Mouse (Mus musculus) liver, adult 2 months (tissue): ENCODE results near the gene Prss33. TPM values are rescaled to one million over a fixed set of nuclear protein-coding genes. Genes with fewer than 3 reads are reported as not detected.

ENCODE experiments used
- DNase-seq: peaks from one replicate; pipeline ENCODE4 v3.0.0-alpha.2; 2011; ENCODE audit warnings: low read depth, low spot score; ENCODE audit errors: extremely low read depth
- H3K27ac ChIP-seq: fragments of 200-500 bp; replicated peaks from 2 replicates; pipeline ENCODE4 v1.5.1; 2012; ENCODE audit warnings: low read depth, mild to moderate bottlenecking, control low read depth, inconsistent platforms, low read length; ENCODE audit not compliant: insufficient read depth
- H3K27me3 ChIP-seq: fragments of 200-500 bp; 2 replicates; pipeline ENCODE4 v1.6.1; 2012; ENCODE audit warnings: mild to moderate bottlenecking, moderate library complexity, low read length, inconsistent platforms; ENCODE audit not compliant: control insufficient read depth, insufficient read depth
- H3K36me3 ChIP-seq: fragments of 200-500 bp; 2 replicates; pipeline ENCODE4 v1.6.1; 2012; ENCODE audit warnings: low read length, inconsistent platforms; ENCODE audit not compliant: control insufficient read depth, insufficient read depth
- H3K4me1 ChIP-seq: fragments of 200-500 bp; 2 replicates; pipeline ENCODE4 v1.6.1; 2011; ENCODE audit warnings: low read length; ENCODE audit not compliant: control insufficient read depth, insufficient read depth
- H3K4me3 ChIP-seq: fragments of 200-500 bp; 2 replicates; pipeline ENCODE4 v1.5.1; 2011; ENCODE audit warnings: low read depth, mild to moderate bottlenecking, control low read depth, low read length, moderate library complexity; ENCODE audit not compliant: insufficient read depth
- H3K79me2 ChIP-seq: fragments of 200-500 bp; 2 replicates; pipeline ENCODE4 v1.6.1; 2012; ENCODE audit warnings: inconsistent platforms, mild to moderate bottlenecking, low read length, moderate library complexity; ENCODE audit not compliant: control insufficient read depth, insufficient read depth
- H3K9ac ChIP-seq: fragments of 200-500 bp; 2 replicates; pipeline ENCODE4 v1.6.1; 2012; ENCODE audit warnings: low read depth, mild to moderate bottlenecking, control low read depth, inconsistent platforms, low read length
- CTCF ChIP-seq: fragments of 200-500 bp; IDR thresholded peaks from 2 replicates; pipeline ENCODE4 v1.5.1; 2011; ENCODE audit warnings: low read depth, low read length, control low read depth
- POLR2A ChIP-seq: fragments of 200-500 bp; IDR thresholded peaks from 2 replicates; pipeline ENCODE4 v1.6.1; 2011; ENCODE audit warnings: low read length, control low read depth; ENCODE audit not compliant: insufficient read depth; ENCODE audit errors: extremely low read depth
- WGBS: fragments of 180-500 bp; shearing (Covaris S2); methylation state at CpG from one replicate; pipeline ENCODE4 v1.1.7; 2018; 5-methylcytosine and 5-hydroxymethylcytosine counted together
- polyA plus RNA-seq: library from polyadenylated mRNA; depleted of rRNA; stranded (reverse); fragments of >200 nt; gene quantifications from 2 replicates; pipeline ENCODE4 v1.2.3, GENCODE M21; 2012
- total RNA-seq: library from RNA; depleted of rRNA; stranded (reverse); fragments of >200 nt; gene quantifications from 2 replicates; pipeline ENCODE4 v1.2.3, GENCODE M21; 2014

Gene Prss33
- total and polyA plus RNA-seq, 2 experiments, result not detected

DNA sequence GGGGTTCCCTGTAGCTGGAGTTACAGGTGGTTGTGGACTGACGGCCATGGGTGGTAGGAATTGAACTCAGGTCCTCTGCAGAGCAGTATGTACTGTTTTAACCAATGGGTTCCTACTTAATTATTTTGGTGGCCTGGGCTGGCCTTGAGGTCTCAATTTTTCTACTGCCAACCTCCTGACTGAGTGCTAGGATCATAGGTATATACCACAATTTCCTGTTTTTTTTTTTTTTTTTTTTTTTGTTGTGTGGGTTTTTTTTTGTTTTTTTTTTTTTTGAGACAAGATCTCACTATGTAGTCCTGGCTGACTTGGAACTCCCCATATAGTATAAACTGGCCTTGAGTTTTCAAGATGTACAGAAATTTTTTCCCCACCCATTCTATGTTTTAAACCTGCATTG, 4.7 kb downstream of the Prss33 start:
- H3K27me3 ChIP-seq, result peaks cover 3% of the 10 kb centered on the region; the same call in 1 of the 2 replicates
- H3K4me1 ChIP-seq, result peaks cover 8% of the 10 kb centered on the region; the same call in 1 of the 2 replicates
- 100% methylated on average over 1 of the region's 1 CpGs for WGBS
- no peak overlapping the region for H3K27ac ChIP-seq
- no peak overlapping the region for H3K9ac ChIP-seq
- DNase-seq, result no peak
- H3K36me3 ChIP-seq, result peaks cover 4% of the 10 kb centered on the region
- peaks cover 3% of the 10 kb centered on the region; the same call in 1 of the 2 replicates for H3K79me2 ChIP-seq
- H3K4me3 ChIP-seq, result no peak overlapping the region
- TF ChIP-seq CTCF, result no peak

DNA sequence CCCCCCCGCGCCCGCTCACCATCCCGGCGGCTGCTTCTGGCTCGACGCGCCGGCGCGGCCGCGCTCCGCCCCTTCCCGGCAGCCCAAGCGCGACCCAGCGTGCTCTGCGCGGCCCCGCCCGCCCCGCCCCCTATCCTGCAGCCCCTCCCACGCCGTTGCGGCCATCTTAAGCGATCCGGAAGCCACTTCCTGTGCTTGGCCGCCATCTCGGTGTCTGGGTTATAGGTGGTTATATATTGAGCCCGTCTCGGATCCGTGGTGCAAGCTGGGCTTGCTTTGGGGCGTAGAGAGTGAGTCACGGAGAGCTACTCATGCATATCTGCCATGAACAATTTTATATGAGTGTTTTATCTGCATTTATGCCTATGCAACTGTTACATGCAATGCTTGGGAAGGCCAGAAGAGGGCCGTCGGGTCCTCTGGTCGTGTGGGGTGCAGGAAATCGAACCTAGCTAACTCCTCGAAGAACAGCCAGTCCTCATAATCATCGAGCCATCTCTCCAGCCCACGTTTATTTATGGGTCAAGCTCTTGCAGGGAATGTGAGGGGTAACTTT, 6.7 kb downstream of the Prss33 start, which contains the start of gene Elob:
Gene Elob, minus strand, starts transcription at position 73 of the 556 bp plus-strand sequence.
- no peak for TF ChIP-seq POLR2A
- peak; percentile 78 for TF ChIP-seq CTCF
- H3K27ac ChIP-seq, result peak within 1 kb of the TSS; percentile 73
- peaks cover 8% of the 10 kb centered on the region; the same call in 1 of the 2 replicates for H3K4me1 ChIP-seq
- peaks cover 3% of the 10 kb centered on the region; the same call in 1 of the 2 replicates for H3K79me2 ChIP-seq
- H3K4me3 ChIP-seq, result peak within 1 kb of the TSS; percentile 71
- peaks cover 22% of the 10 kb centered on the region for H3K36me3 ChIP-seq
- DNase-seq, result peak; percentile 69
- under 1% methylated on average over 18 of the region's 42 CpGs for WGBS
- H3K9ac ChIP-seq, result peak within 1 kb of the TSS; percentile 67
- H3K27me3 ChIP-seq, result no peaks in the 10 kb centered on the region

DNA sequence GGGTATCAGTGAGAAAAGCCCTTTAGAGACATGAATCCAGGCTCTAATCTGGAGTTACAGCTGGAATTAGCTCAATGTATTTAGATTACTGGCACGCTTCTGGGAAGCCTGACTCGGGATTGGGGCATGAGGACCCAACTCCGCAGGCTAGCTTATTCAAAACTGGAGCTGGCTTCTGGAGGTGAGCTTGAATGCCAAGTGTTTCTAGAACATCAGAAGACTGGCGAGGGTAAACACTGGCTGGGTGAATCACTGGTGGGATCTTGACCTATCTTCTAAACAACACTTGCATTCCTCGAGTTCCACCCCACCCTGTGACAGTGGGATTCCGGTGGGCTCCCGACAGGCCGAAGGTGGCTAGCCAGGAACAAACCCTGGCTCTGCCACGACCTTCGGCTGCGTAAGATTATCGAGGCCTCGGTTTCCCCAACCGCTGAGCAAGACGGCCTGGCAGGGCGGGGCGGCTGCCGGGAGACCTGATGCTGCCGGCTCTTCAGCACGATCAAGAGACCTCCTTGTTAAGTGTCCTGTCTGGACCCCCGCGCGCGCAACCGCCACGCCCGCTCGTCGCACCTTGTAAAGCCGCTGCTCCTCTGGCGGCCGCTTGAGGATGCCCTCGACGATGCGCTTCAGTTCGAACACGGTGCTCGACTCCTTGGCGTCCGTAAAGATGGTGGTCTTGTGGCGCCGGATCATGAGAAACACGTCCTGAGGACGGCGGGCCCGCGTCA, 7.4 kb downstream of the Prss33 start:
- no peak for TF ChIP-seq POLR2A
- peak; percentile 61 for DNase-seq
- Histone ChIP-seq H3K79me2 (peaks cover 3% of the 10 kb centered on the region; the same call in 1 of the 2 replicates), H3K4me1 (peaks cover 8% of the 10 kb centered on the region; the same call in 1 of the 2 replicates), H3K4me3 (peak overlapping the region; percentile 71), H3K9ac (peak overlapping the region; percentile 67), H3K27me3 (no peaks in the 10 kb centered on the region), H3K27ac (peak overlapping the region; percentile 32), H3K36me3 (peaks cover 28% of the 10 kb centered on the region)
- WGBS, result under 1% methylated on average over 47 of the region's 47 CpGs

DNA sequence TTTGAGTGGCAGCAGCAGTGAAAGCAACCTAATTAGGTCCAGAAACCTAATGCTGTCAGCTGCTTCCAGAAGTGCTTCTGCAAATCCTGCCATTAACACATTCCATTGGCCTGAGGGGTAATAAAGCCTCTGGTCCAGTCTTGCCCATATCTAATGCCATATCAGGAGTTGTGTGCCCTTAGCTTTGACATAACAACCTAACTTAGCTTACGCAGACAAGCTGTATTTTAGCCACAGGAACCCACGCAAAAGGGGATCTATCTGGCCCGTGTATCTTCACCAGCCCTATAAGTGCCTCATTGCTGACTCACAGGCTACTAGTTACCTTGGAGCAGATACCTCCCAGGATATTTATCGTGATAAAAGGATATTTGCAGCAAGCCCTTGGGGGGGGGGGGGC, 10.3 kb downstream of the Prss33 start:
- Histone ChIP-seq H3K9ac (no peak overlapping the region), H3K36me3 (peaks cover 42% of the 10 kb centered on the region), H3K27me3 (no peaks in the 10 kb centered on the region), H3K4me3 (no peak overlapping the region), H3K27ac (no peak overlapping the region), H3K4me1 (peaks cover 8% of the 10 kb centered on the region; the same call in 1 of the 2 replicates), H3K79me2 (peaks cover 3% of the 10 kb centered on the region; the same call in 1 of the 2 replicates)
- DNase-seq, result no peak
- TF ChIP-seq CTCF (no peak), POLR2A (no peak)
- 86% methylated on average over 4 of the region's 4 CpGs for WGBS

DNA sequence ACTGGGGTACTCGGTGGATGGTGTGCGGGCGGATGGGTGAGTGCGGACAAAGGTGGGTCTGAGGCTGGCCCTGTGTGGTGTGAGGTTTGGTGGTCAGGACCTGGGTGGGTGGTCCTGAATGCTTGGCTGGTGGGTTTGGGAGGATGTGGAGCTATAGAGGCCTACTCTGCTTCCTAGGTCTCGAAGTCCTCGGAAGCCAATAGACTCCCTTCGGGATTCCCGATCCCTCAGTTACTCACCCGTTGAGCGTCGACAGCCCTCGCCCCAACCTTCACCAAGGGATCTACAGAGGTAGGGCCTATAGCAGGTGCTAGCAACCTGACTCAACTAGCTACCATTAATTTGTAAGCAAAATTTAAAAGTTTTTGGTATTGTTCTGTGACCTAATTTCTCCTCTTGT, 12.2 kb downstream of the Prss33 start:
- no peak overlapping the region for H3K27ac ChIP-seq
- 89% methylated on average over 12 of the region's 12 CpGs for WGBS
- H3K4me3 ChIP-seq, result no peak overlapping the region
- no peak overlapping the region for H3K9ac ChIP-seq
- no peak for DNase-seq
- no peaks in the 10 kb centered on the region for H3K27me3 ChIP-seq
- no peak for TF ChIP-seq CTCF
- no peak for TF ChIP-seq POLR2A
- H3K4me1 ChIP-seq, result peaks cover 2% of the 10 kb centered on the region; the same call in 1 of the 2 replicates
- H3K79me2 ChIP-seq, result peaks cover 2% of the 10 kb centered on the region; the same call in 1 of the 2 replicates
- peaks cover 56% of the 10 kb centered on the region for H3K36me3 ChIP-seq

DNA sequence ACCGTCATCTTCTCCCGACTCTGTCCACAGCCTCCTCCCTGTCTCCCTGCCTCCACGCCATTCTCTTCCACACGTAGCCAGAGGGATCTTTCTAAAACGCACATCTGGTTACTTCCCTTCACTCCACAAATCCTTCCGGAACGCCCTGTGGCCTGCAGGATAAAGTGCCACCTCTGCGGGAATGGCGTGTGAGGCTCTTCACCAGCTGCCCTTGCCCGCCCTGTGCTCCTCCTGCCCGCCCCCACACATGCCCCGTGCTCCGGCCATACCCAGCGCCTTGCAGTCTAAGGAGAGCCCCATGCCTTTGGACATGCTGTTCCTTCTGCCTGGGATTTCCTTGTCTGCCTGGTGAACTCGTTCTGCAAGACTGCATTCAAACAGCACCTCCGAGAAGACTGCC, 12.8 kb downstream of the Prss33 start:
- H3K27me3 ChIP-seq, result no peaks in the 10 kb centered on the region
- DNase-seq, result no peak
- no peak overlapping the region for H3K9ac ChIP-seq
- no peak overlapping the region for H3K4me3 ChIP-seq
- H3K4me1 ChIP-seq, result peaks cover 2% of the 10 kb centered on the region; the same call in 1 of the 2 replicates
- H3K79me2 ChIP-seq, result no peaks in the 10 kb centered on the region
- H3K27ac ChIP-seq, result no peak overlapping the region
- 87% methylated on average over 16 of the region's 16 CpGs for WGBS
- no peak for TF ChIP-seq POLR2A
- no peak for TF ChIP-seq CTCF
- peaks cover 62% of the 10 kb centered on the region for H3K36me3 ChIP-seq
